Comparison of ENCODE assay signal across 8 mouse cellular contexts in the genomic region with DNA sequence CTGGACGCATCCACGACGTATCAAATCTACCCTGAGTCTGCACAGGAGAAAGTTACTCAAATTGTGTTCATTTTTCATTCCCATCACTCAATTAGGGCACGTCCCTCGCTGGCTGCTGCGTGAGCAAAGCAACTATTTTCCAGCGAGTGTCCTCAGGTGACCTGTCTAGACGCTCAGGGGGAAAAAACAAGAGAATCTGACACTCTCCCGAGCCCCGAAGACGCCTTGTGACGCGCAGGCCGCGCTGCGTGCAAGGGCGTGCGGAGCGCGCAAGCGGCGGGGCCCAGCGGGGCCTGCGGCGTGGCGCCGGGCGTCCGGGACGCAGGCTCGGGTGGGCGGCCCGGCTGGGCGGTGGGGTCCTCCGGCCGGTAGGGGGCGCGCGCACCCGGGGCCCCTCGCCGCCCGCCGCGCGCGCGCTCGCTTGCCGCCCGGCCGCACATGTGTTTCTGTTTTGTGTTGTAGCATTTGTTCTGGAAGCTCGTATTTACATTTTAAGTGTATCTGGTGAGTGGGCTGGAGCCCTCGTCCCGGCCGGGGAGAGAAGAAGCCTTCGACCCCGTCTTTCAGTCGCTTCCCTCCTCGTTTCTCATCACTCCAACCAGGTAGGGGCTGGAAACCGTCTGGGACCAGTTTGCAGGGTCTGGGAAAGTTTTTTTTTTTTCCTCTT. TPM values are rescaled to one million over a fixed set of nuclear protein-coding genes. Genes with fewer than 3 reads are reported as not detected.
A peak's percentile ranks its signal among the peaks of the same experiment; 100 is the strongest.
DNase-seq lines count a peak whose midpoint lies in the region; ATAC-seq lines count a peak whose summit lies in the region.

No protein-coding gene starts in this region.

- H3K4me3 ChIP-seq in intestine, embryonic 15.5 days (replicated peaks): peak overlapping the region; percentile 86
- H3K4me3 ChIP-seq in midbrain, embryonic 10.5 days: peak overlapping the region; percentile 96

- peak overlapping the region; percentile 97 for H3K27ac ChIP-seq in intestine, embryonic 15.5 days
- peak overlapping the region; percentile 100 for H3K27ac ChIP-seq in midbrain, embryonic 10.5 days (replicated peaks)

- DNase-seq in adrenal gland, adult 18-20 months (ENCODE audit: low spot score in 2 of 2): peak; percentile 81 to 82
- DNase-seq in embryo, embryonic 10.5 days (ENCODE audit: low spot score): peak; percentile 87
- peak; percentile 82 for DNase-seq in gastrocnemius, postnatal 25 days
- DNase-seq in left cerebral cortex, postnatal 4 days: peak; percentile 72
- DNase-seq in midbrain, embryonic 10.5 days (ENCODE audit: low spot score): peak; percentile 85
- DNase-seq in right cerebral cortex, postnatal 25 days: peak; percentile 87
- peak; percentile 83 for DNase-seq in urinary bladder, postnatal 4 days (ENCODE audit: low spot score in 2 of 2)

- peak overlapping the region; percentile 93 for H3K4me2 ChIP-seq in intestine, embryonic 15.5 days (replicated peaks)

- H3K4me1 ChIP-seq in intestine, embryonic 15.5 days (replicated peaks): peaks cover 33% of the 10 kb centered on the region
- H3K4me1 ChIP-seq in midbrain, embryonic 10.5 days: peaks cover 54% of the 10 kb centered on the region

- H3K9ac ChIP-seq in intestine, embryonic 15.5 days: peak overlapping the region; percentile 93

- no peaks in the 10 kb centered on the region for H3K27me3 ChIP-seq in intestine, embryonic 15.5 days (replicated peaks)
- peaks cover 32% of the 10 kb centered on the region for H3K27me3 ChIP-seq in midbrain, embryonic 10.5 days (ENCODE audit: low read depth, poor library complexity, severe bottlenecking)

- intact Hi-C loops in left cerebral cortex, postnatal 4 days (cut with DNase I): no loop called here

- under 1% methylated on average over 61 of the region's 61 CpGs for WGBS in intestine, embryonic 15.5 days
- WGBS in midbrain, embryonic 10.5 days: under 1% methylated on average over 61 of the region's 61 CpGs

- peak; percentile 54 for ATAC-seq in intestine, embryonic 15.5 days

- no peaks in the 10 kb centered on the region for H3K9me3 ChIP-seq in intestine, embryonic 15.5 days
- H3K9me3 ChIP-seq in midbrain, embryonic 10.5 days (replicated peaks): no peaks in the 10 kb centered on the region

- H3K36me3 ChIP-seq in intestine, embryonic 15.5 days: peaks cover 6% of the 10 kb centered on the region; the same call in 1 of the 2 replicates
- H3K36me3 ChIP-seq in midbrain, embryonic 10.5 days: peaks cover 24% of the 10 kb centered on the region

RNA-seq across cellular contexts. Expression of a gene that starts 0.8 kb away (rescaled TPM):
- total RNA-seq in adrenal gland, adult 18-20 months (2021): 10 to 100 TPM; 46.4 to 72.2 TPM
- total RNA-seq in gastrocnemius, postnatal 25 days (2021): 1 to 10 TPM; 8.4 to 9.8 TPM
- 37.8 and 43.8 TPM in 2 replicates for polyA plus RNA-seq in intestine, embryonic 15.5 days (2015; fragmentation: Nextera tagmentation; extraction: Ambion mirVana)
- 10 to 100 TPM; 59.4 to 63.3 TPM for total RNA-seq in left cerebral cortex, postnatal 4 days (2021)
- 32.6 and 35.2 TPM in 2 replicates for polyA plus RNA-seq in midbrain, embryonic 10.5 days (2016; fragmentation: Nextera tagmentation; extraction: Ambion mirVana)

RNA-seq across cellular contexts. Expression of a gene that starts 35.4 kb away (rescaled TPM):
- 10 to 100 TPM in 1 of 2 experiments, 1 to 10 TPM in 1; 6.7 to 10.7 TPM for total RNA-seq in adrenal gland, adult 18-20 months (2021)
- total RNA-seq in gastrocnemius, postnatal 25 days (2021): 10 to 100 TPM; 36.2 to 51.3 TPM
- 15.3 and 16.2 TPM in 2 replicates for polyA plus RNA-seq in intestine, embryonic 15.5 days (2015; fragmentation: Nextera tagmentation; extraction: Ambion mirVana)
- total RNA-seq in left cerebral cortex, postnatal 4 days (2021): 10 to 100 TPM; 50.6 to 52.0 TPM
- 25.1 and 32.4 TPM in 2 replicates for polyA plus RNA-seq in midbrain, embryonic 10.5 days (2016; fragmentation: Nextera tagmentation; extraction: Ambion mirVana)

RNA-seq across cellular contexts. Expression of a gene that starts 41.3 kb away (rescaled TPM):
- total RNA-seq in adrenal gland, adult 18-20 months (2021): not detected
- total RNA-seq in gastrocnemius, postnatal 25 days (2021): not detected
- polyA plus RNA-seq in intestine, embryonic 15.5 days (2015; fragmentation: Nextera tagmentation; extraction: Ambion mirVana): 0.11 and 0.15 TPM in 2 replicates
- total RNA-seq in left cerebral cortex, postnatal 4 days (2021): 1 to 10 TPM in 1 of 2 experiments, under 1 TPM in 1; 0.42 to 1.4 TPM
- polyA plus RNA-seq in midbrain, embryonic 10.5 days (2016; fragmentation: Nextera tagmentation; extraction: Ambion mirVana): 0.05 TPM in 1 of 2 replicates, not detected in the other

Comparison
In these comparisons a context has a peak if more than half of its experiments do, and no peak if none do; other contexts are left out.
1. Peak in every context shown above with its lines: DNase-seq, ATAC-seq, H3K4me3 ChIP-seq and H3K27ac ChIP-seq.
2. RNA of a gene that starts 0.8 kb away (total RNA-seq): 46.4 to 72.2 TPM in adrenal gland, adult 18-20 months and 59.4 to 63.3 TPM in left cerebral cortex, postnatal 4 days; 8.4 to 9.8 TPM in gastrocnemius, postnatal 25 days; every median in the first group is over 4 times any median in the second.